Mouse (Mus musculus): Measurements from ENCODE around the gene Tshz3. TPM values are rescaled to one million over a fixed set of nuclear protein-coding genes. Genes with fewer than 3 reads are reported as not detected.

Gene Tshz3
- total and polyA plus RNA-seq, 2 experiments from 2014 or later, result 1.3 TPM

DNA sequence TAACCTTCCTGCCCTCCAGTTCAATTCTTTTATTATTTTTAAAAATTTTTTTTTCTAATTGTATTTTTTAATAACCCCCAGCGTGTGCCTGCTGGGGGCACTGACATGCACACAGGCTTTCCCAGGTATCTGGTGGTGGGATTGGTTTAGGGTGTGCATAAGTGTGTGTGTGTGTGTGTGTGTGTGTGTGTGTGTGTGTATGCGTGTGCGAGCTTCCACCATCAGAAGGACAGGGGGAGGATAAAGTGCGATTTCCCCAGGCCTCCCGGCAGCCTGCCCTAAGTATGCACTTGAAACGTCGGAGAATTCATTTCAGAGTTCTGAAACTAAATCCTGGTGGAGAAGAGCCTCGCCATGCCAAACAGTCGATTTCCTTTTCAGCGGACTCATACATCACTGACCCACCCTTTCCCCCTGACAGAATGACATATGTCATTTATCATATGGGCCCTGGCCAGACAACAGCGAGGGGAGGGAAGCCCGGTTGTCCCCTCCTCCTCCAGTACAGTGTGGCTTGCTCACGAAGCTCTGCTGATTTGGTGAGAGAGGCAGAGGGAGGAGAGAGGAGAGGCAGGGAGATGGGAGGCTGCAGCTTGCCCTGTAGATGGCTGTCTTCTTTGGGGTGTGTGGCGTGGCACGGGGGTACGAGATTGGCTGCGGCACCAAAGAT lies 9.9 kb downstream of the Tshz3 start:
- WGBS, result 42% methylated on average over 17 of the region's 17 CpGs
- H3K27me3 ChIP-seq (ENCODE audit: control insufficient read depth, insufficient read depth, low read length), result no peaks in the 10 kb centered on the region
- H3K4me2 ChIP-seq (ENCODE audit: low read depth, low read length), result peak overlapping the region; percentile 33
- H3K27ac ChIP-seq (ENCODE audit: low read depth), result no peak overlapping the region
- H3K9ac ChIP-seq (replicated peaks; ENCODE audit: low read depth, low read length), result no peak overlapping the region
- DNase-seq (ENCODE audit: low spot score) (no peak), ATAC-seq (ENCODE audit: insufficient read depth, low read depth) (peak; percentile 27; the same call in 1 of the 2 replicates)
- no peaks in the 10 kb centered on the region for H3K4me1 ChIP-seq (ENCODE audit: control insufficient read depth, insufficient read depth)
- TF ChIP-seq CTCF (IDR thresholded peaks at IDR 0.05; ENCODE audit: low read depth) (no peak), EP300 (IDR thresholded peaks at IDR 0.05; ENCODE audit: low read depth) (no peak)
- H3K4me3 ChIP-seq (ENCODE audit: low read depth, low read length), result no peak overlapping the region
- no peaks in the 10 kb centered on the region for H3K9me3 ChIP-seq (replicated peaks; ENCODE audit: control insufficient read depth, low read length)
- no peaks in the 10 kb centered on the region for H3K36me3 ChIP-seq (replicated peaks; ENCODE audit: control insufficient read depth, insufficient read depth, low read length)

DNA sequence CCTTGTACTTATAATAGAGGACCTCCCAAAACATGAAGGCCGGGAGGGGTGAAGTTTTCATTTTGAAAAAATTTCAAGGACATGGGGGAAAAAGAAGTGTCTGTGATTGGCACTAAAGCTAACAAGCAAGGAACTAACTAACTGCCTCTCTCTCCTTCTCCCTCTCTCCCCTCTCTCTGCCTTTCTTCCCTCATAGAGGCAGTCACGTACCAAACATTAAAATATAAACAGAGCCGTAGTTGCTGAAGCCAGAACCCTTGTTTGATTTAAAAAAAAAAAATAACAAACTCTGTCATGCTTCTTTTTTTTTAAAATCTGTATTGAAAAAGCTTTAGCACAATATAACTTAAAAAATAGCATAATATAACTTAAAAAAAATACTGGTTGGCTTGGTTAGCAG lies 10.9 kb downstream of the Tshz3 start:
- ATAC-seq (ENCODE audit: insufficient read depth, low read depth) (no peak), DNase-seq (ENCODE audit: low spot score) (no peak)
- TF ChIP-seq CTCF (IDR thresholded peaks at IDR 0.05; ENCODE audit: low read depth), result no peak
- TF ChIP-seq EP300 (IDR thresholded peaks at IDR 0.05; ENCODE audit: low read depth), result no peak
- Histone ChIP-seq H3K27me3 (ENCODE audit: control insufficient read depth, insufficient read depth, low read length) (no peaks in the 10 kb centered on the region), H3K9me3 (replicated peaks; ENCODE audit: control insufficient read depth, low read length) (no peaks in the 10 kb centered on the region), H3K9ac (replicated peaks; ENCODE audit: low read depth, low read length) (no peak overlapping the region), H3K4me3 (ENCODE audit: low read depth, low read length) (no peak overlapping the region), H3K4me1 (ENCODE audit: control insufficient read depth, insufficient read depth) (no peaks in the 10 kb centered on the region), H3K36me3 (replicated peaks; ENCODE audit: control insufficient read depth, insufficient read depth, low read length) (no peaks in the 10 kb centered on the region), H3K27ac (ENCODE audit: low read depth) (no peak overlapping the region), H3K4me2 (ENCODE audit: low read depth, low read length) (no peak overlapping the region)
- WGBS, result 75% methylated on average over 3 of the region's 3 CpGs

DNA sequence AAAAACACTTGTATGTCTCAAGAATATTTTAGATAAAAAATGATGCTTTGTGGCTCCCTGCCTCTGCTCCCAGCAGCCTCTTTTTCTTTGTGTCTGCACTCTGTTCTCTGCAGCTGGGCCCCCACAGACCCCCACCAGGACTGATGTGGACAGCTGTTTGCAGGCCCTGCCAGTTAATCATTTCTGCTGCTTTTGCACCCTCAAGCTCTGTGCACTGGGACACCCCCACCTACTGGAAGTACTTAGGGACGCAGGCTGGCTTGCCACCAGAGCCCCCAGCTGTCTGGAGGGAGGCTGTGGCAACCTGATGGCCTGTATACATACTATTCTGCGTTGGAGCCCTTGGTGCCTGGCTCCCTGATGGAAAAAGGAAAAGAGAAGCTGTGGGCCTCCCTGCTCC lies 11.3 kb downstream of the Tshz3 start:
- Histone ChIP-seq H3K9ac (replicated peaks; ENCODE audit: low read depth, low read length) (no peak overlapping the region), H3K4me3 (ENCODE audit: low read depth, low read length) (no peak overlapping the region), H3K4me1 (ENCODE audit: control insufficient read depth, insufficient read depth) (no peaks in the 10 kb centered on the region), H3K27me3 (ENCODE audit: control insufficient read depth, insufficient read depth, low read length) (no peaks in the 10 kb centered on the region), H3K36me3 (replicated peaks; ENCODE audit: control insufficient read depth, insufficient read depth, low read length) (no peaks in the 10 kb centered on the region), H3K27ac (ENCODE audit: low read depth) (no peak overlapping the region), H3K4me2 (ENCODE audit: low read depth, low read length) (no peak overlapping the region), H3K9me3 (replicated peaks; ENCODE audit: control insufficient read depth, low read length) (no peaks in the 10 kb centered on the region)
- WGBS, result 30% methylated on average over 2 of the region's 2 CpGs
- peak; percentile 61 for TF ChIP-seq CTCF (IDR thresholded peaks at IDR 0.05; ENCODE audit: low read depth)
- no peak for TF ChIP-seq EP300 (IDR thresholded peaks at IDR 0.05; ENCODE audit: low read depth)
- ATAC-seq (ENCODE audit: insufficient read depth, low read depth), result peak; percentile 55; the same call in 1 of the 2 replicates
- DNase-seq (ENCODE audit: low spot score), result peak; percentile 32

DNA sequence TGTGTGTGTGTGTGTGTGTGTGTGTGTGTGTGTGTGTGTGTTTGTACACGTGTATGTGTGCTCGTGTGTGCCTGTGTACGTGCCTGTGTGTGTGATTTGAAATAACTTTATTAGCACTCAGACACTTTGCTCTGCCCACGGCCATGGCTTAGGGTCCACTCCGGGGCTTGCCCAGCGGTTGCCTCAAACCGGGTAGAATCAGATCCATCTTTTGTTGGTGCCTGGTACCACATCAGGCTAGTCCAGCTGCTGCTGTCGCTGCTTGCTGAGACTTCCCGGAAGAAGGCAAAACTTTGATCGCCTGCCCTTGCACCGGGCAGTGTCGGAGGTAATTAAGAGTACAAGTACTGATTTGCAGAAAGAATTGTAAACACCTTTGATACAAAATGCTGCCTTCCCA lies 12.1 kb downstream of the Tshz3 start:
- no peak for ATAC-seq (ENCODE audit: insufficient read depth, low read depth)
- 73% methylated on average over 12 of the region's 12 CpGs for WGBS
- Histone ChIP-seq H3K36me3 (replicated peaks; ENCODE audit: control insufficient read depth, insufficient read depth, low read length) (no peaks in the 10 kb centered on the region), H3K9me3 (replicated peaks; ENCODE audit: control insufficient read depth, low read length) (no peaks in the 10 kb centered on the region), H3K27ac (ENCODE audit: low read depth) (no peak overlapping the region), H3K4me1 (ENCODE audit: control insufficient read depth, insufficient read depth) (no peaks in the 10 kb centered on the region), H3K4me3 (ENCODE audit: low read depth, low read length) (no peak overlapping the region), H3K9ac (replicated peaks; ENCODE audit: low read depth, low read length) (no peak overlapping the region), H3K4me2 (ENCODE audit: low read depth, low read length) (no peak overlapping the region), H3K27me3 (ENCODE audit: control insufficient read depth, insufficient read depth, low read length) (no peaks in the 10 kb centered on the region)
- TF ChIP-seq EP300 (IDR thresholded peaks at IDR 0.05; ENCODE audit: low read depth), result no peak
- no peak for TF ChIP-seq CTCF (IDR thresholded peaks at IDR 0.05; ENCODE audit: low read depth)
- DNase-seq (ENCODE audit: low spot score), result no peak

DNA sequence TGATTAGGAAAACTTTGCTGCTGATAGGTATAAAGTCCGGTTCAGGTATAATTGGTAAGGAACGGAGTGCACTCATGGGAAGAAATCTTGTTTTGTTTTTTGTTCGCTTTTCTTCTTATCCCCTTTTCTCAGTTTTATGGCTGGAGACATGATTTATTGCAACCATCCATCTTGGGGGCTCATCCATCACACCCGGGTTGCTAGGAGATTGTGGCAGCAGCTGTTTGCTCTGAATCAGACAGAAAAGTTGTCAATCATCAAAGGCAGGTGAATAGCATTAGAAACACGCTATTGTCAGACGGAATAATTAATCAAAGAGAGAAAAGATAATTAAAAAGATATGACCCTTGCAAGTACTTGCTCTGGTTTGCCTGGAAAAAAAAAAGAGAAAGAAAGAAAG lies 12.5 kb downstream of the Tshz3 start:
- no peak for TF ChIP-seq CTCF (IDR thresholded peaks at IDR 0.05; ENCODE audit: low read depth)
- TF ChIP-seq EP300 (IDR thresholded peaks at IDR 0.05; ENCODE audit: low read depth), result no peak
- WGBS, result 78% methylated on average over 6 of the region's 6 CpGs
- Histone ChIP-seq H3K4me1 (ENCODE audit: control insufficient read depth, insufficient read depth) (no peaks in the 10 kb centered on the region), H3K4me2 (ENCODE audit: low read depth, low read length) (no peak overlapping the region), H3K9ac (replicated peaks; ENCODE audit: low read depth, low read length) (no peak overlapping the region), H3K36me3 (replicated peaks; ENCODE audit: control insufficient read depth, insufficient read depth, low read length) (no peaks in the 10 kb centered on the region), H3K27ac (ENCODE audit: low read depth) (no peak overlapping the region), H3K27me3 (ENCODE audit: control insufficient read depth, insufficient read depth, low read length) (no peaks in the 10 kb centered on the region), H3K4me3 (ENCODE audit: low read depth, low read length) (no peak overlapping the region), H3K9me3 (replicated peaks; ENCODE audit: control insufficient read depth, low read length) (no peaks in the 10 kb centered on the region)
- DNase-seq (ENCODE audit: low spot score), result no peak
- no peak for ATAC-seq (ENCODE audit: insufficient read depth, low read depth)

DNA sequence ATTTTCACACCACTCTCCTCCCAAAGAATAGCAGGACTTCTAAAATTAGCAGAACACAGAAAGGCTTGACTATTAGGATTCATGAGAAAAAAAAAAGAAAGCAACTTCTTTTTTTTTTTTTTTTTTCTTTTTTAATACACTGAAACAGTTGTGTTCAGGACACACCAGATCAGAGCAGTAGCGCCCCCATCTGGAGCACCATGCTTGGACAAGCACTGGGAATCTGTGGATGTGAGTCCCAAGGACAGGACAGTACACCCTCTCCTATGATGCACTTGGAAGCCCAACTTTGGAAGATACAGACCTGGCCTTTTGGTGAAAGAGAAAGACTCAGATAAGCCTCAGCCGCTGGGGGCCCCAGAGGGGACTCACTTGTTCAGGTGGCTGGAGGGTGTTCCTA lies 13.8 kb downstream of the Tshz3 start:
- TF ChIP-seq CTCF (IDR thresholded peaks at IDR 0.05; ENCODE audit: low read depth) (no peak), EP300 (IDR thresholded peaks at IDR 0.05; ENCODE audit: low read depth) (no peak)
- Histone ChIP-seq H3K4me1 (ENCODE audit: control insufficient read depth, insufficient read depth) (no peaks in the 10 kb centered on the region), H3K9me3 (replicated peaks; ENCODE audit: control insufficient read depth, low read length) (no peaks in the 10 kb centered on the region), H3K4me3 (ENCODE audit: low read depth, low read length) (no peak overlapping the region), H3K9ac (replicated peaks; ENCODE audit: low read depth, low read length) (no peak overlapping the region), H3K27me3 (ENCODE audit: control insufficient read depth, insufficient read depth, low read length) (no peaks in the 10 kb centered on the region), H3K36me3 (replicated peaks; ENCODE audit: control insufficient read depth, insufficient read depth, low read length) (no peaks in the 10 kb centered on the region), H3K4me2 (ENCODE audit: low read depth, low read length) (no peak overlapping the region), H3K27ac (ENCODE audit: low read depth) (no peak overlapping the region)
- ATAC-seq (ENCODE audit: insufficient read depth, low read depth), result no peak
- WGBS, result 40% methylated on average over 2 of the region's 2 CpGs
- no peak for DNase-seq (ENCODE audit: low spot score)
